Mouse (Mus musculus): ENCODE measurements around the gene Calb2. TPM values are rescaled to one million over a fixed set of nuclear protein-coding genes. Genes with fewer than 3 reads are reported as not detected.

The Calb2 gene
- polyA plus RNA-seq, 1 experiment from 2014 or later, result not detected

GRCm38 (mm10) chr8:110119715-110120114, 48.3 kb downstream of the Calb2 start:
- H3K9me3 ChIP-seq (replicated peaks), result 0 out of 2 replicates have a peak, but pooled peaks cover 3% of the 10 kb centered on the region
- H3K4me2 ChIP-seq, result no peak overlapping the region
- H3K9ac ChIP-seq, result no peak overlapping the region
- H3K27ac ChIP-seq, result no peak overlapping the region
- no peak for ATAC-seq
- no peaks in the 10 kb centered on the region for H3K27me3 ChIP-seq (replicated peaks)
- 45% methylated on average over 6 of the region's 6 CpGs for WGBS (ENCODE audit: insufficient replicate concordance)
- no peaks in the 10 kb centered on the region for H3K36me3 ChIP-seq
- H3K4me3 ChIP-seq, result no peak overlapping the region
- H3K4me1 ChIP-seq, result no peaks in the 10 kb centered on the region

- Histone ChIP-seq H3K27ac (no peak within 1 kb of the TSS), H3K9ac (no peak within 1 kb of the TSS), H3K27me3 (replicated peaks) (no peaks in the 10 kb centered on the region), H3K36me3 (no peaks in the 10 kb centered on the region), H3K4me3 (no peak within 1 kb of the TSS), H3K4me1 (no peaks in the 10 kb centered on the region), H3K4me2 (no peak within 1 kb of the TSS), H3K9me3 (replicated peaks) (no peaks in the 10 kb centered on the region; the same call in 1 of the 2 replicates)
- no peak for ATAC-seq
- 69% methylated on average over 3 of the region's 3 CpGs for WGBS (ENCODE audit: insufficient replicate concordance)
Measured at GRCm38 (mm10) chr8:110102653-110103052, 65.4 kb downstream of the Calb2 start, which contains the start of gene Gm17720. Gene Gm17720, minus strand, starts transcription at chr8:110102753.

- Histone ChIP-seq H3K9ac (no peak overlapping the region), H3K4me1 (no peaks in the 10 kb centered on the region), H3K9me3 (replicated peaks) (no peaks in the 10 kb centered on the region; the same call in 1 of the 2 replicates), H3K4me2 (no peak overlapping the region), H3K27me3 (replicated peaks) (no peaks in the 10 kb centered on the region), H3K36me3 (no peaks in the 10 kb centered on the region), H3K27ac (no peak overlapping the region), H3K4me3 (no peak overlapping the region)
- 75% methylated on average over 15 of the region's 15 CpGs for WGBS (ENCODE audit: insufficient replicate concordance)
- ATAC-seq, result no peak
Measured at GRCm38 (mm10) chr8:110101676-110102075, 66.3 kb downstream of the Calb2 start.

- Histone ChIP-seq H3K36me3 (no peaks in the 10 kb centered on the region), H3K9me3 (replicated peaks) (no peaks in the 10 kb centered on the region; the same call in 1 of the 2 replicates), H3K4me3 (no peak within 1 kb of the TSS), H3K9ac (no peak within 1 kb of the TSS), H3K4me1 (no peaks in the 10 kb centered on the region), H3K4me2 (no peak within 1 kb of the TSS), H3K27me3 (replicated peaks) (no peaks in the 10 kb centered on the region), H3K27ac (no peak within 1 kb of the TSS)
- ATAC-seq, result no peak
- WGBS (ENCODE audit: insufficient replicate concordance), result 76% methylated on average over 12 of the region's 12 CpGs
Measured at GRCm38 (mm10) chr8:110100907-110101306, 67.1 kb downstream of the Calb2 start, which contains the start of gene Gm21964. Gene Gm21964, plus strand, starts transcription at chr8:110101207.

- no peak for ATAC-seq
- H3K9ac ChIP-seq, result no peak overlapping the region
Measured at GRCm38 (mm10) chr8:110091869-110092268, 76.1 kb downstream of the Calb2 start.

More at GRCm38 (mm10) chr8:110091869-110092268, 76.1 kb downstream of the Calb2 start:
- Histone ChIP-seq H3K4me2 (no peak overlapping the region), H3K36me3 (peaks cover 20% of the 10 kb centered on the region), H3K27ac (no peak overlapping the region), H3K9me3 (replicated peaks) (peaks cover 18% of the 10 kb centered on the region), H3K4me3 (no peak overlapping the region), H3K27me3 (replicated peaks) (no peaks in the 10 kb centered on the region), H3K4me1 (no peaks in the 10 kb centered on the region)
- WGBS (ENCODE audit: insufficient replicate concordance), result 38% methylated on average over 1 of the region's 1 CpGs

Other genes starting within 250 kb of the Calb2 start
- 0.07 and 0.15 TPM in 2 replicates for gene Marveld3, start 206.0 kb downstream of the Calb2 start, polyA plus RNA-seq (2016; fragmentation: Nextera tagmentation; extraction: Ambion mirVana)
- gene Tat, start 177.8 kb downstream of the Calb2 start, polyA plus RNA-seq (2016; fragmentation: Nextera tagmentation; extraction: Ambion mirVana), result 0.10 and 0.13 TPM in 2 replicates
- not detected in 2 replicates for gene Chst4, start 128.5 kb downstream of the Calb2 start, polyA plus RNA-seq (2016; fragmentation: Nextera tagmentation; extraction: Ambion mirVana)
- 1.2 and 1.3 TPM in 2 replicates for gene Zfp612, start 88.5 kb downstream of the Calb2 start, polyA plus RNA-seq (2016; fragmentation: Nextera tagmentation; extraction: Ambion mirVana)
- gene Gm21964, start 67.0 kb downstream of the Calb2 start, polyA plus RNA-seq (2016; fragmentation: Nextera tagmentation; extraction: Ambion mirVana), result not detected in 2 replicates
- gene Gm17720, start 65.5 kb downstream of the Calb2 start, polyA plus RNA-seq (2016; fragmentation: Nextera tagmentation; extraction: Ambion mirVana), result not detected in 2 replicates
- gene Cmtr2, start 47.5 kb upstream of the Calb2 start, polyA plus RNA-seq (2016; fragmentation: Nextera tagmentation; extraction: Ambion mirVana), result 5.7 and 5.8 TPM in 2 replicates
- gene Hydin, start 98.8 kb upstream of the Calb2 start, polyA plus RNA-seq (2016; fragmentation: Nextera tagmentation; extraction: Ambion mirVana), result 0.04 and 0.06 TPM in 2 replicates

Data from liver, embryonic 12.5 days (tissue).